Mouse (Mus musculus) granulocyte monocyte progenitor cell, adult 5-6 weeks (primary cell): ENCODE measurements around the gene Tra2a. TPM values are rescaled to one million over a fixed set of nuclear protein-coding genes. Genes with fewer than 3 reads are reported as not detected.

Experiments
- ATAC-seq: replicated peaks from 2 replicates; pipeline ENCODE4 v1.8.0; 2016; ENCODE audit warnings: mild to moderate bottlenecking, moderate TSS enrichment, inconsistent platforms; ENCODE audit not compliant: poor library complexity, severe bottlenecking
- total RNA-seq, 2 experiments: library from RNA; stranded (forward) in 1 of 2; stranded (reverse) in 1 of 2; fragments of 200-712, 200-1000 nt in 1 of 2; fragments of >200 nt in 1 of 2; fragmentation: Nextera tagmentation in 1 of 2; gene quantifications; 2 replicates each; pipeline ENCODE4 v1.2.3; 2014 to 2017

The Tra2a gene
- total RNA-seq, 2 experiments from 2014 or later, result 171 to 179 TPM

- ATAC-seq, result 0 out of 2 replicates have a peak, but pooled peaks have one; percentile 6
Measured at GRCm38 (mm10) chr6:49242331-49242730, 21.5 kb downstream of the Tra2a start.

GRCm38 (mm10) chr6:49241562-49241961, 22.3 kb downstream of the Tra2a start:
- ATAC-seq, result no peak

GRCm38 (mm10) chr6:49236331-49236730, 27.5 kb downstream of the Tra2a start:
- peak; percentile 100 for ATAC-seq

DNA sequence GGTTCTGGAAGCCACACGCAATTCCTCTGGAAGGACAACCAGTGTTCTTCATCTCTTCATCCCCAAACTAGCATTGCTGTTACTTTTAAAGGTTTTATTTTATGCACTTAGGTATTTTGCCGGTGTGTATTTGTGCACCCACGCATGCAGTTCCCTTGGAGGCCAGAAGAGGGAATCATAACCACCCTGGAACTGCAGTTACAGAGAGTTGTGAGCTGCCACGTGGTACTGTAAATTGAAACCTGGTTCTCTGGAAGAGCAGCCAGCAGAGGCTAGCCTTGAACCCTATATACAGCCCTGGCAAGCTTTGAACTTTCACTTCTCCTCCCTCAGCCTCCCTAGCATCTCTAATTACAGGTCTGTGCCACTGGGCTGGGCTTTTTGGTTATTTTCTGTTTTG, 30.5 kb downstream of the Tra2a start:
- ATAC-seq, result peak; percentile 70

DNA sequence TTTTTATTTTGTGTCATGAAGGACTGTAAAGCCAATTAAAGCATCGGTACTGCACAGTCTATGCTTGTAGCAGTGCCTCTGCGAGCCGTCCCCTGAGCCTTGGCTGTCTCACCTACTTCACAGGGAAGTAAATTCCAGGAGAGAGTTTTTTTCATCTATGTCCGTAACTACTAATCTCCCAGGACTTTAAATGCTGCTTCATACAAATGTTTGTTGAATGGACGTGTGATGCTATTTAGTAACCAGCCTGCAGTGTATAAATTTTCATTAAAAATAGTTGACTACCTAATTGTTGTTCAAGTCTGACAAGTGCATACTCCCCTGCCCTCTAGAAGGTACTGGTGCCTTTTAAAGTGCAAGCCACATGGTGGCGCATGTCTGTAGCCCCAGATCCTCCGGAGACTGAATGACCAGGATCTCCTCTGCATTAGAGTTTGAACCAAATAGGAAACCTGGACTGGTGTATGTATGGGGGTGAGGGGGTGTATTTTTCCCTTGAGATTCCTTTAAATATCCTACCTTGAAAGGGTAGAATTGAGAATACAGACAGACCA, 35.6 kb downstream of the Tra2a start:
- ATAC-seq, result peak; percentile 66

DNA sequence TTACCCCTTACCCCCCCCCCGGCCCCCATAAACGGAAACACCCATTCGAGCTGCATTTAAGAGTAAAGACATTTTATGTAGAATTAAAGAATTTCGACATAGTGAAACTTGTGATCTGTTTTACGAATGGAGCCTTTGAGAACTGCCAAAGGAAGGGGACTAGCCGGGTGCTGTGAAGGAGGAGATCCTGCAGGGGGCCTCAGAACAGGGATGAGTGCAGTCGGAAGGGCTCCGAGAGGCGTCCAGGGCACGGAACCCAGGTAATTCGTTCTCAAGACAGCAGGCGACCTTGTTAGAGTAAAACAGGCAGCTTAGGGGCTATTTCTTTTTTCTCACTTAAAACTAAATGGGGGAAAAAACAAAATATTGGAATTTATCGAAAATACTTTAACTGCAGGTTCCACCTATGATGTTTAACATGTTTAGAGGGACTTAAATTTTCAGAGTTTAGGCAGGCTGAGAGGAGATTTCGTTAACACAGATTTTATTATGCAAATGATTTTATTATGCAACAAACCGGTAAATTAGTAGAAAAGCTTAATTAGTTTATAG, 36.6 kb downstream of the Tra2a start:
- ATAC-seq, result peak; percentile 86

DNA sequence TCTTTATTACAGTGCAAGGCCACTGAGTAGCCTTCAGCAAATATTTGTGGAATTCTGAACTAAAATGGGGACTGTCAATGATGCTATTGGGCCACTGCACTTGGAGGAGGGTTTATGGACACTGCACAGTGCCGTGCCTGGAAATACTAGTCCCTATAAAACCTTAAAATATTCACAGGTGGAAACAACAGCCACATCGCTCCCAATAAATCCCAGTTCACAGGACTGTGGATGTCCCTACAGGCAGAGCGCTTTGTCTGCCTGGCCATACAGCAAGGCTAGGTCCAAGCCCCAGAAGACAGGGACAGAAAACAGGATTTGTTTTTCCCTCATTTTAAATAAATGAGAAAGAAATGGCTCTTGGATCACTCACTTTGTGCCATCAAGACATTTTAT, 38.1 kb downstream of the Tra2a start:
- ATAC-seq, result no peak

DNA sequence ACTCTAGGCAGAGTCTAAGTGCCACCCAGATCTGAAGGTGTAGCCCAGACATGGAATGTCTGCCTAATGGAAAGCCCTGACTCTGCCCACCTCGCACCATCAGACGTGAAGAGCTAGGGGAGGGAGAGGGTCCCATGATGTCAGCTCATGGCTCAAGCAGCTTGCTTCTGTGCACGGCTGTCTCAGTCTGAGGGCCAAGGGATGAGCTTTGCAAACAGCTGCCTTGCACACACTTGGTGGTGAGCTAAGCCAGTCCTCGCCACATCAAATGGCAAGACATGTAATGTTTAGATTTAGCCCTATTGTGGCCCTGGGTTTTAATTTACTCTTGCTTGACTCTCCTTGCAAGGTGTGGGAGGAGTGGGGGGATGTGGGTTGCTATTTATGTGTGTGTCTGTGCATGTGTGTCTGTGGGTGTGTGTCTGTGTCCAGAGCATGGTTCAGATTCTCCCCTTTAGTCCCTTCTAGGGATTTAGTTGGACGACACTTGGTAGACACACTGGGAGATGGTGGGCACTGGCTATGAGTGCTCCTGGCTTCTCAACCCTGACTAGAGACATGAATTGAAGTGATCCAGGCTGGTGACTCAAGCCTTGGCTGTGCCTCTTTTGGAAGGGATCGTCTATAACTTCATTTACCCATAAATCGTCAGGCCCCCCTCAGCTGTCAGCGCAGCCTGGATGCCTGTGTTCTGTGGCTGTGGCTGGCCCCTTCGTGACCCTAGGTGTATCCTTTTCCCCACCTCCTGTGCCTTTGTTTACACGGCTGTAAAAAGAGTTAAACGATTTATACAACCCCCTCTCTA, 38.7 kb downstream of the Tra2a start:
- no peak for ATAC-seq

DNA sequence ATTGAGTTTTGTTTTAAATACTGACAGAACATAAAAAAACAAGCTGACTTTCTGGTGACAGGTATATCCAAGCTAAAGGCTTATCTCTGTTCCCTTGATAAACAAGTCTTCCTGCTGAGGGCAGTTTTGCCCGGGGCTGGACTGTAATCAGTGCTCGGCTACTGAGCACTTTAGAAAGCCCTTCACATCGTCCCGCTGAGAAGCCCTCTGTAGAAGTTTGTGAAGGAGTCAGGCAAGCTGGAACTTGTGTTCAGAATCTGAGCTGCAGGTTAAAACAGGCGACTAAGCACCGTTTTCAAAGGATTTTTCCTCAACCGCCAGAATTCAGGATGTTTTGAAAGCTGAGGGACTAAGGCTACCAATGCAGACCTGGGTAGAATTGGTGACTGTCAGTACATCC, 41.9 kb downstream of the Tra2a start:
- ATAC-seq, result no peak

DNA sequence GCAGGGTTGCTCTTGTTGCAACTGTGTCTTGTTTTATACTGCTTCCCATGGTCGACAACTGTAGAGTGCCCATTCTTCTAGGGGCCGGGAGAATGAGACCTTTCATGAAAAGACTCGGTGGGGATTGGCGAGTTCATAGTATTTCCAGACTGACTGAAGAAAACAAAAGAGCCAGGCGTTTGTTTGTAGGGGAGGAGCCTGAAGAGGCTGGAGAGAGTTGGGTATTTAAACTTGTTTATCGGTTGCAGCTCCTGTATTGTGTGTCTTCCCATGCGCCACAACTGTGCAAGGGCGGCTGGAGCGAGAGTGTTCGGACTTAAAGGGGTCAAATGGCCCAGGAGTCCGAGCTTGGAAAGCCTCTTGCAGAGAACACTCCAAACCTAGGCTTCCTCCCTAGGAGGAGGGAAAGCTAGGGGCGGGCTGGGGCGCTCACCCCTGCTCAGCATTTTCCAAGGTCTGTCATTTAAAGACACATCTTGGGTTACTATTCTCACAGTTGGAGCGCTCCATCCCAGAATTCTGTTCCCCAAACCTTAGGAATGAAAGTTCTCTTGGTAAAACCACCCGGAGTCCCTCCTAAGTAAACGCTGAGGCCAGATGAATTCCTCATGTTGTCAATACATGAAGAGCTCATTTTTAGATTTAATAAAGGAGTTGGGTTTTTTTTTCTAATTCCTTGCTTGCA, 43.8 kb downstream of the Tra2a start:
- ATAC-seq, result no peak

DNA sequence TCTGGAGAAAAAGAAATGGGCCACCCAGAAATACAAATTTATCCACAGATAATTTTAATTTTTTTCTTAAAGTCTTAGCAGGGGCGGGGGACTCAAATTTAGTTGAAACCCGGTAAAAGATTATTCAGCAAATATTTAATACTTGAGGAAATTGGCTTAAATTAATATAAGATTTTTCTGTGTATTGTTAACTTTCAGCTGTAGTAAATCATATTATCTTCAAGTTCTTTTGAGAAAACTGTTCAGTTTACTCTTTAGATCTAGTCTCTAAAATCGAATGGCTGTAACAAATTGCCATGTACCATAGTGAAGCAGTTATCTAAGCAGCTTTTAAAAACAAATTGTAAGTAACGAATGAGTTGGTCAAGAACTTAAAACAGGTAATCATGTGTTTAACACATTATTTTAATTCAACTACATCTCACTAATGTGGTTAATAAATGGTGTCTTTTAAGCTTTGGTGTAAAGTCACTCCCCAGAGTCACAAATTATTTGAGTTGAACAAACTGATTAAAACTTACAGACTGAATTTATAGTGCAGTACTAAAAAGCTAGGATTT, 44.8 kb downstream of the Tra2a start:
- ATAC-seq, result no peak

DNA sequence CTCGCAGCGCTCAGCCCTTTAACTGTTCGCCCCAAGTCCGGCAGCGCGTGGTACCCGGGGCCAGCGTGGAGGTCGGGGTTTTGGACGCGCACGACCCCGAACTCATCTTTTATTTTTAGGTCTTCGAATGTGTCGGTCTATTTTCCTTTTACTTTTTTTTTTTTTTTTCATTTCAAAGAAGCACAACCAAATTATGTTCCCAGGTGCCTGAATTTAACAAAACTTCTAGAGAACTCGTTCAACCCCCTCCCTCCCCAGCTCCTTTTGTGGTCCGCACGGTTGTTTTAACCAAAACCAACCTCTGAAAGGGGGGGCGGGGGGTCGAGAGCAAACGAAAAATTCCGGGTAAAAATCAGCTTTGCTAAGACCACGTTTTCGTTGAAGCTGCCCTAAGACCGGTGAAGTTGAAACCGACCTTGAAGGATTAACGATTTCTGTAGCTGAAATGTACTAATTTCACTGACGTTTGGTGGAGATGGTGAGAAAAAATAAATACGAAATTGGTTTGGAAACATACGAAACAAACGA, 45.5 kb downstream of the Tra2a start:
- no peak for ATAC-seq

DNA sequence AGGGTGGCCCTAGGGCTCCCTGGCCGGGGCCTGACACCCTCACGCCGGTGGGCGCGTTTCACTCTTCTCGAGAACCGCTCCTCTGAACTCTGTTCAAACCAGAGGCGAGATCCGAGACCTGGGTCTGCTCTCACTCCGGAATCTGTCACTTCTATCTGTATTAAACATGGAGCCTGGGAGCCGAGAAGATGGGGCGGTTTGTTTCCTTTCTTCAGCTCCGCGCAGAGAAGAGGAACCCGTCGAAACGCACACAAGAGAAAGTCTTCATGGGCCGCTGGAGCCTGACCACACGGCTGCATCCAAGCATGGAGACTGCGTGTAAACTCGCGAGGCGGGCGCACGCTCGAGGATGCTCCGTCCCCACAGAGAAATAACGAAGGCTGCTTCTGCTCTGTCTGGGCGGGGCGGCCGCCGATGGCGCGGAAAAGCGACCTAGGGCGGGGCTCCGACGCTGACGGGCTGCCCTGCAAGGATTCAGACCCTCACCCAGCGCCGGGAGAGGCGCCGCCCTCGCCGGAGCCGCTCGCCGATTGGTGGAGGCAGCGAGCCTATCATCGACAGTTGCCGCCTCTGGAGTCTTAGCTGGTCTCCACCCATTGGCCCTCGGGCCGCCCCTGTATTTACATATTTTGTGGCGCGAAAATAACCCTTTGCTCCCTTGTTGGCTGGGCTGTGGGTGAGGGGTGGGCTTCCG, 46.1 kb downstream of the Tra2a start:
- peak; percentile 83 for ATAC-seq

DNA sequence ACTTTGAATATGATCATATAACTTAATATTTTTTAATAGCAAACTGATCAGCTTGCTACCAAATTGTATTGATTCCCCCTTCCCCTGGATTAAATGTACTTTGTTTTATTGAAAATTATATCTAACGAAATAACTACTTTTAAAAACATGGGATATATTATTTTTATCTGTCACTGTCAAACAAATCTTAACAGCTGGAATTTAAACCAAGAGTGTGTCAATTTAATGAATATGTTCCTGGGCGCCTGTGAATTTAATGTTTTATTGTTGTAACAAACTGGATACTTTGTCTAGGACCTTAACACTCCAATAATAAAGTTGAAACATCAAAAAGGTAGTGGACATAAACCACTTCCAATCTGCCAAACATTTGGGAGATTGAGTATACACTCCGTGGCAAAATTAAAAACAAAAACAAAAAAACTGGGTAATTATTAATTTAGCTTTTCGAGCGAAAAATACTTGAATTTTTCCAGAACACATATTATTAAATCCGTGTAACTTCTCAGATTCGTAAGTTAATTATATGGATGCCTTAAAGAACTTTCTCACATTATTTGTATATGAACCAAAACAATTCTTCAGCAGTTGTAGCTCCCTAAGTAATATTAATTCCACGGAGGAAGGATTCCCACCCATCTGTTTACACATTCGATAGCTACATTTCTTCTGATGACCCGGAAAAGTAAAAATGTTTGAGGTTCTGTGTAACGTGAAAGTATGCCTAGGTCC, 46.9 kb downstream of the Tra2a start:
- no peak for ATAC-seq

- ATAC-seq, result no peak
Measured at GRCm38 (mm10) chr6:49215748-49216585, 47.9 kb downstream of the Tra2a start.

- no peak for ATAC-seq
Measured at GRCm38 (mm10) chr6:49214928-49215747, 48.7 kb downstream of the Tra2a start, which contains the start of gene Igf2bp3. Gene Igf2bp3, minus strand, starts transcription at chr6:49214957.

DNA sequence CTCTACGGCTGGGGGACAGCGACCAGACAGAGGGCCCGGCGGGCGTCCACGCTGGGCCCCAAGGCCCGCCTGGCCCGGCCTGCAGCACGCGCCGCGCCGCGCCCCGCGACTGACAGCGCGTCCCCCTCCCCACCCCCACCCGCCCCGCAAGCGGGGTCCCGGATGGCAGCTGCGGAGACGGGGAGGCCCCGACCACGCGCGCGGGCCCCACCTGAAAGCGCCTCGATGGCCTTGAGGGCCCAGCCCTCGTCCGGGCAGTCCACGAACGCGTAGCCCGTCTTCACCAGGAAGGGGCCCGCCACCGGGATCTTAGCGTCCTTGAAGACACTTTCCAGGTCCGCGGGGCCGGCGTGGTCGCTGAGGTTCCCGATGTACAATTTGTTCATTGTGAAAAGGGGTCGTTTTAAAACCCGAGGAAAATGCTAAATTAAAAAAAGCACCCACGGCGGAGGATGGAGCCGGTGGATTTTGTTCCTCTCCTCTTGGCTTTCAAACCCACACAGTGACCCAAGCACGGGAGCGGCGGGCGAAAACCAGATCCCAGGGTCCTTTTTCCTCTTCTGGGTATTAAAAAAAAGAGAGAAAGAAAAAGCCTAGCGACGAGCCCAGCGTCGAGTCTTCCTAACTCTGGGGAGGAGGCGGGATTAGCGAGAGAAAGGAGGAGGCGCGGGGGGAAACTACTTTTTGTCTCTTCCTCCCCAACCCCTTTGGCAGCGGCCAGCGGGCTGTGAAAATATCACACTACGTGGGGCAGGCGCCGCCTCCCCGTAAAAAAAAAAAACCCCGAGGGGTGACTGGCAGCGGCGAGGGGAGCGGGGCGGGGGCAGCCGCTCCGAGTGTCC, 49.5 kb downstream of the Tra2a start:
- ATAC-seq, result 0 out of 2 replicates have a peak, but pooled peaks have one; percentile 5
